Mouse (Mus musculus) lung, postnatal 0 days (tissue): ENCODE data around the gene Plekhh2.

Experiments
- CTCF ChIP-seq: IDR thresholded peaks from 2 replicates; pipeline ENCODE4 v1.5.1; 2016; ENCODE audit warnings: antibody characterized with exemption, mild to moderate bottlenecking
- EP300 ChIP-seq: IDR thresholded peaks from 2 replicates; pipeline ENCODE4 v1.6.1; 2016; ENCODE audit warnings: antibody characterized with exemption, mild to moderate bottlenecking, control low read depth

GRCm38 (mm10) chr17:84611500-84611899 lies 99.8 kb downstream of the Plekhh2 start:
- TF ChIP-seq CTCF, result no peak
- TF ChIP-seq EP300, result no peak
